Mouse (Mus musculus): ENCODE measurements at regions not wholly inside any gene's neighbourhood (a gene's known extent, or its start where the extent isn't known, plus 50 kb on each side); places are given as distances from the start of the nearest gene placed in this dataset.
"Not testable (repeated sequence)": the region's sequence is repeated elsewhere in the genome, so short reads cannot be mapped to it uniquely, and the experiment has no call there.

DNA sequence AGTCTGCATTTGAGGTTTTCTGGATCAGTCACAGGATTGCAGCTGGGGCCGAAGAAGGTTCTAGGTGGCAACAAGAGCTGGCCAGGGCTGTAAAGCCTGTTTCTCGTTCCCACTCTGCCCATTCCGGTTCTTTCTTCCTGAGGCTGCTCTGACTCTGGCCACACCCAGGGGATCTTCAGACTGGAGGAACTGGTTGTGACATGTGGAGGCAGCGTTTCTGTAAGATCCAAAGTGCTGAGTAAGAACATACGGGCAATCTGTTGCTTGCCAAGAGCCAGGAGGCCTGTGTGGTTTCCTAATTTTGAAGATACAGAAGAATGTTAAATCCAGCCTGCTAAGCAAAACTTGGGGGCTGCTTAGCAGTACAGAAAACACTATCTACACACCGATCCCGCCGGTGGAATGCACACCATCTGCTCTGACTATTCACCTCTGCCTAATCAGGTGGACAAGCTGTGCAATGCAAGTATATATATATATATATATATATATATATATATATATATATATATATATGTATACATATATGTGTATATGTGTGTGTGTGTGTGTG lies 99.3 kb upstream of the Bmp2k start:
- DNase-seq (ENCODE audit: low spot score in 2 of 2), result no peak

DNA sequence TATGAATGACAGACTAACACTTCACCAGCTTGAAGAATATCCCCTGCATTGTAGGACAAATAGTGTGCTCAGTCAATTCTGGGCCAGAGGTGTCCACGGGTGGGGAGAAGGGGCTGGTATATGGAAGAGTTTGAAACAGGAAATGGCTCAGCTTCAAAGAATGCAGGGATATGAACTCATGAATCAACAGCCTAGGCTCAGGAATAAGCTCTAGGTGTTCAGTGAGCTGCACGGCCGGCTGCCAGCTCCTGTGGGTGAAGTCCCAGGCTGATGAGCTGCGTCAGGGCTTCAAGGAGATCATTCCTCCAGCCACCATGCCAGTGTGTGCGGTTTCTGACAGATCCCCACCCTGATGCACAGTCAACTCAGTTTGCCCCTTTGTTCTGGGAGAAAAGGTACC lies 98.8 kb upstream of the Bmp2k start:
- no peak for DNase-seq (ENCODE audit: low spot score in 2 of 2)

- peak in 1 of 2 experiments; percentile 35 for DNase-seq (ENCODE audit: low spot score in 2 of 2)
Observed at GRCm38 (mm10) chr5:96905572-96906271, 91.8 kb upstream of the Bmp2k start.

- not testable (repeated sequence) for DNase-seq (ENCODE audit: low spot score in 2 of 2)
Observed at GRCm38 (mm10) chr5:96908371-96908770, 89.1 kb upstream of the Bmp2k start.

DNA sequence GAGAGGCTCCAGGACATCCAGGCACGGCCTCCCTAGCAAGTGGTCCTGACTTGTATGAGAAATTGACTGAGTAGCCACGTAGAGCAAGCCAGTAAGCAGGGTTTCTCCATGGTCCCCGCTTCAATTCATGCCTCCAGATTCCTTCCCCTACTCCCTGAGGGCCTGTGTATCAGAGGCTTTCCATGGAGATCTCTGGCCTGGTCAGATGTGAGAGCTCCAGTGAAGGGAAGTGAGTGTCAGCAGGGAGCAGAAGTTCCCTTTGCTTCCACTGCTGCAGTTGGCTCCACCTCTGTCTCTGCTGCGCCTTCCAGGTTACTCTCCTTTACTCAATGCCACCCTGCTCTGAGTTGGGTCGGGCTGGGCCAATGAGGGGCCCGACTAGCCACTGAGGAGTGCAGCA lies 88.3 kb upstream of the Bmp2k start:
- no peak for DNase-seq (ENCODE audit: low spot score in 2 of 2)

- peak; percentile 41 for DNase-seq (ENCODE audit: low spot score in 2 of 2)
Observed at GRCm38 (mm10) chr5:96911550-96912253, 85.8 kb upstream of the Bmp2k start.

- DNase-seq (ENCODE audit: low spot score in 2 of 2), result no peak
Observed at GRCm38 (mm10) chr5:96912254-96912635, 85.2 kb upstream of the Bmp2k start.

- no peak for DNase-seq (ENCODE audit: low spot score in 2 of 2)
Observed at GRCm38 (mm10) chr5:96912781-96913180, 84.7 kb upstream of the Bmp2k start.

GRCm38 (mm10) chr5:96913711-96914110 lies 83.8 kb upstream of the Bmp2k start:
- DNase-seq (ENCODE audit: low spot score in 2 of 2), result no peak

DNA sequence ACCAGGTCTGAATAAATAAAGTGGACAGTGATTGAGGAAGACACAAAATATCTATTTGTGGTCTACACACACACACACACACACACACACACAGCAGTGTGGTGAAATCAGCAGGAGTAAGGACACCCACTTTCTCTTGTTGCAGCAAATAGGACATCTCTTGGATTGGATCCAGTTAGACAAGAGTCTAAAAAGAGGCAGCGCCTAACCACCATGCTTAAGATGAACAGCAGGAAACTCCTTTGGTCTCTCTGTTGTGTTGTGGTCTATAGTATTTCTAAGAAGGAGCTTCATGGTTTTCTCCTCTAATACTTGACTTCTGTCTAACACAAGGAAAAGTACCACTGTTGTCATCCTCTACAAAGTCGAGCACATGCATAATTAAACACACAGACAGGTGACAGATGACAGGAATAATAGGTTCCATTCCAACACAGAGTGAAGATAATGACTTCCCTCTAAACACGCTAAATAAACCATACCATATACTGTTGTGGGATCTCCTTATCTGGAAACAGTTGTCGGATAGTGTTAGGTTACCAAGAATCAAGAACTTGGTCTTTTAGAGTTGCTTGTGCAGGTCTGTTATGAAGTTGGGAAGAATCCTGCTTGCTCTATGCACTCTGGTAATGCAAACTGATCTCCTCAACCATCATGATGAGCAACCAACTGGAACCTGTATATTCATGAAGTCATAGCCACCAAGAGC lies 82.6 kb upstream of the Bmp2k start:
- DNase-seq (ENCODE audit: low spot score in 2 of 2), result no peak

DNA sequence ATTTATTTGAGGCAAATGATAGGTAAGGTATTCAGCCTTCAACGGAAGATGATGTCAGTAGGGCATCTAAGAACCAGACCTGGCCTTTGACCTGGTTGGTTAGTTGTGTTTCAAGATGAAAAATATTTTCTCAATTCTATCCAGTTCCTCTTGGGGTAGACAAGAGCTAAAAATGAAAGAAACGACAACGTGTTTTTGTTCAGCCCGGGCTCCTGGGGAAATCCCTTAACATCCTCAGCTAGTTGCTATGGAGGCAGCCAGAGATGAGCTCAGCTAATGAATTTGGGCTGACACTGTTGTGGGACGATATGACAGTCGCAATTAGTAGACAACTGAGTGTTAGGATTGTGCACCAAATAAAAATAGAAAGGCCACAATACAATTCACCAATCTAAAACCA lies 80.6 kb upstream of the Bmp2k start:
- no peak for DNase-seq (ENCODE audit: low spot score in 2 of 2)

DNA sequence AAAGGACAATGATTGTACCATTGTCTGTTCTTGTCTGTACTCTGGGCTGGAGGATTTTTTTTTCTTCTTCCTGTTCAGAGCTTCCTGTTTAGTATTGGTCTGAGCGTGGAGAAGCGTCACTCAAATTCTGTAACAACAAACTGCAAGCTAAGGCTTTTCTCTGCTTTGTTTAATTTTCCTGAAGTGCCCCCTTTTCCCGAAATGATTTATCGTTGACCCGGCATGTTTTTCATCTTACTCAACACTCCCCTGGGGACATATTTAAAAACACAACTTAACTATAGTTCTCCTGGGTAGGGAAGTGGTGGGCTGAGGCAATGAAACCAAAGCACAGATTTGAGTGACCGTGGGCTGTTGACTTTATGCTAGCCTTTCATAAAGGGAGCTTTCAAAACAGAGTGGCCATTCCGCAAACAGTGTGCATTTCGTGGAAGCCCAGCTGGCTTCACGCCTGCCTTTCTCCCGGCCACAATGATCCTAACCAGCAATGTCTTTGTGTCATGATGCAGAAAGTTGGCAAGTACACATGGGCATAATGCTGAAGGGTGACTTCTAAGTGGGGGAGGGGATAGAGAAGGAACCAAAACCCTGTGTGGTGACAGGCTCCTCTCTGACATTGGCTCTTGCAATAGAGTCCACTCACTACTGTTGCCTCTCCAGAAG lies 79.8 kb upstream of the Bmp2k start:
- no peak for DNase-seq (ENCODE audit: low spot score in 2 of 2)

GRCm38 (mm10) chr5:96919149-96919548 lies 78.3 kb upstream of the Bmp2k start:
- DNase-seq (ENCODE audit: low spot score in 2 of 2), result no peak

DNA sequence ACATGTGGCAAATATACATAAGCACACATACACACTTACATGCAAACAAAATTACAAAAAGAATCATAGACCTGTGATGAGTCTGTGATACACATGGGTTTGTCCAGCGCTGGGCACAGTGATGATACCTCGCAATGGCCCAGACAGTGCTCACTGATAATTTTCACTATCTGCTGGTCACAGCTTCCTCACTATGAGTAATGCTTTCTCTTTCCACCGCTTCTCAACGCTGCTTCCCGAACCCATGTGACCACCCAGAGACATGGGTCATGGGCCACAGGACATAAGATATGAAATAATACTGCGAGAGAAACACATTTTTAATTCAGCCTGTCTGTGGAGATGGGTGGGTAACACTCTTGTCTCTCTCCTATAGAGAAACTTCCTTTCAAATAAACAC lies 76.5 kb upstream of the Bmp2k start:
- DNase-seq (ENCODE audit: low spot score in 2 of 2), result no peak

GRCm38 (mm10) chr5:96921511-96921910 lies 76.0 kb upstream of the Bmp2k start:
- DNase-seq (ENCODE audit: low spot score in 2 of 2), result no peak

DNA sequence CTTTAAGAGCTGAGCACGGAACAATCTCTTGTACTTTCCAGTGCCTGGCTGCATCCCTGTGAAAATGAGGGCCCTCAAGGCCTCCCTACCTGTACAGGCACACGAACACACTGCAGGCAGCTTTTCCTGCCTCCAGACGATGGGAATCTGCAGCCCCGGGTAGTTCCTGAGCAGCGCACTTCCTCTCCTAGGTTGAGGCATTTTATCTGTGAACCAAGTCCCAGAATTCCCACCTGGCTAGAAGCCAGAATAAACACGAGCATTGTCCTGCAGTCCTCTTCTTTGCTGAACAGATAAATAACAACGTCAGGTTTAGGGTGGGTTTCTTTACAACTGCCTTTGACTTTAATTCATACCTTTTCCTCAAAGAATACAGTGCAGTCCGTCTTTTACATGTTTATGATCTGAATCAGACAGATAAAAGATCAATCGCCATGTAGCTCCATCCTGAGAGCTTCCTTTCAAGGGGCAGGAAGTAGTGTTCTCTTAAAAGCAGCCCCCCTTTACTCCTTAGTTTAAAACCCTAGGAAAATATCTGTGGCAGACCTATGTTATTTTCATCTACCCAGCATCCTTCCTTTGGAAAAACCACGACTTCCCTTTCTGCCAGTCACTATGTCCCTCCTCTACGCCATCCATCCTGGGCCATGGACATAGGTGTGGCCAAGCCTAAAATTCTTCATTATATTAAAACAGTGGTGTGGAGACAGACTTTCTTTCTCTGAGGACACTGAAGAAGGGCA lies 75.3 kb upstream of the Bmp2k start:
- no peak for DNase-seq (ENCODE audit: low spot score in 2 of 2)

GRCm38 (mm10) chr5:96922716-96923076 lies 74.8 kb upstream of the Bmp2k start:
- DNase-seq (ENCODE audit: low spot score in 2 of 2), result no peak

- no peak for DNase-seq (ENCODE audit: low spot score in 2 of 2)
Observed at GRCm38 (mm10) chr5:96923526-96923925, 74.0 kb upstream of the Bmp2k start.

DNA sequence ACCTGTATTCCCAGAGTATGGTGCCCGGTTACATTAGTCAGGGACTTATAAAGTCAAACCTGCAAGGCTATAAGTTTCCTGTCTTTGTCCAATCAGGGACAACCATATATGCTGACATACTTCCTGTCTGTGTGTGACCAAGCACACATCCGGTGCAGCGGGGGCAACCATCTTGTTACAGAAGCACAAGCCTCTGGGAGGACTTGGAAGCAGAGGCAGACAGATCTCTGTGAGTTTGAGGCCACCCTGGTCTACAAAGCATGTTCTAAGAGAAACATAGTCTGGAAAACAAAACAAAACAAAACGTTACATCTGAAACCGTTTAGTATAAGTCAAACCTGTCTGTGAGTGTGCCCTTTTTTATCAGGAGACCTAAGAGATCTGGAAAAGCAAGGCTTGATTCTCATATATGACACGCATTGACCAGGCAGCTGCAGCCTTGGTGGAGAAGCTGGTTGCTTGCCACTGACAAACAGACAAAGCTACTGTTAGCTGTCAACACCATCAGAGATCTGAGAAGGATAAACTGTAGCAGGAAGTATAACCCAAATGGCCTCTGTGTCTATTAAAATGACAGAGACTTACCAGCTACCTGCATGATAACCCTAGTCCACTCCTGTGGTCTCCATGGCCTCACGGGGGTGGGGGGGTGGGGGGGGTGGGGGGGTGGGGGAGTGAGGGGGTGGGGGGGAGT lies 72.6 kb upstream of the Bmp2k start:
- no peak for DNase-seq (ENCODE audit: low spot score in 2 of 2)

DNA sequence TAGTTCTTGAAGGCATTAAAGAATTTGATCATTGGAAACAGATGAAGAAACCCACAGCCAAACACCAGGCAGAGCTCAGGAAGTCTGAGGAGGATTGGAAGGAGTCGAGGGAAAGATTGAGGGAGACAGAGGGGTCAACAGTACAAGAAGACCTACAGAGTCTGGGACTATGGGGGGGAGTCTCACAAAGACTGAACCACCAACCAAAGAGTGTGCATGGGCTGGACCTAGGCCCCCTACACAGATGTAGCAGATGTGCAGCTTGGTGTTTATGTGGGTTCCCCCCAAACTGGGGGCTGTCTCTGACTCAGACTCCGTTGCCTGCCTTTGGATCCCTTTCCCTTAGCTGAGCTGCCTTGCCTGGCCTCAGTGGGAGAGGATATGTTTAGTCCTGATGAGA lies 71.5 kb upstream of the Bmp2k start:
- no peak for DNase-seq (ENCODE audit: low spot score in 2 of 2)

DNA sequence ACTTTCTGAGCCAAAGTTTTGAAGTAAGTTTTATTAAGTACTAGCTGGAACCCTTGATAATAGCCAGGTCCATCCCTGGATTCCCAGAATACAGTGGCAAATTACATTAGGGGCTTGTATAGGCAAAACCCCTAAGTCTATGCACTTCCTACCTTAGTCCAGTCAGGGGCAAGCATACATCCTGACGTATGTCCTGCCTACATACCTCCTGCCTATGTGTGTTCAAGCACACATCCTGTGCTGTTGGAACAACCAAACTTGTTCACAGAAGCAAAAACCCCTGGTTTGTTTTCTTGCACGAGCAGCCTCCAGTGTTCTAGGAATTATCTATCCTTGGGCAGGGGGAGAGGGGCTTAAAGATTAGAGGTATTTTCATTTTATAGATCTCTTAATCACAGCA lies 66.4 kb upstream of the Bmp2k start:
- no peak for DNase-seq (ENCODE audit: low spot score in 2 of 2)
